Mouse (Mus musculus) kidney, embryonic 14.5 days (tissue): ENCODE data around the gene Pard3. TPM values are rescaled to one million over a fixed set of nuclear protein-coding genes. Genes with fewer than 3 reads are reported as not detected.

Experiments used
- ATAC-seq: fragments of 200-750 bp; cut with Nextera tagmentation; 2 replicates; pipeline ENCODE4 v1.8.0; 2017; ENCODE audit warnings: moderate number of reproducible peaks, mild to moderate bottlenecking, moderate TSS enrichment, moderate library complexity; ENCODE audit not compliant: low FRiP score, low TSS enrichment
- H3K27ac ChIP-seq: fragments of 300-500 bp; sonication (generic); 2 replicates; pipeline ENCODE4 v1.5.1; 2014; ENCODE audit warnings: low read depth, mild to moderate bottlenecking, low read length, moderate library complexity, mixed read lengths
- H3K27me3 ChIP-seq: fragments of 300-500 bp; sonication (generic); 2 replicates; pipeline ENCODE4 v1.6.1; 2014; ENCODE audit warnings: mild to moderate bottlenecking, low read length; ENCODE audit not compliant: control insufficient read depth, insufficient read depth
- H3K36me3 ChIP-seq: fragments of 300-500 bp; sonication (generic); 2 replicates; pipeline ENCODE4 v1.6.1; 2014; ENCODE audit warnings: low read length, mixed read lengths; ENCODE audit not compliant: control insufficient read depth, insufficient read depth
- H3K4me1 ChIP-seq: fragments of 300-500 bp; sonication (generic); 2 replicates; pipeline ENCODE4 v1.6.1; 2014; ENCODE audit warnings: low read length, mixed read lengths; ENCODE audit not compliant: control insufficient read depth, insufficient read depth
- H3K4me2 ChIP-seq: fragments of 300-500 bp; sonication (generic); replicated peaks from 2 replicates; pipeline ENCODE4 v1.6.1; 2014; ENCODE audit warnings: low read depth, mild to moderate bottlenecking, low read length
- H3K4me3 ChIP-seq: fragments of 300-500 bp; sonication (generic); 2 replicates; pipeline ENCODE4 v1.5.1; 2014; ENCODE audit warnings: mild to moderate bottlenecking, low read length
- H3K9ac ChIP-seq: fragments of 300-500 bp; sonication (generic); 2 replicates; pipeline ENCODE4 v1.6.1; 2014; ENCODE audit warnings: low read depth, mild to moderate bottlenecking, low read length, moderate library complexity
- H3K9me3 ChIP-seq: fragments of 300-500 bp; sonication (generic); 2 replicates; pipeline ENCODE4 v1.6.1; 2016; ENCODE audit warnings: low read length; ENCODE audit not compliant: control insufficient read depth
- WGBS: fragments of 180-500 bp; shearing (Covaris S2); extraction: QIAGEN DNeasy Blood & Tissue Kit; methylation state at CpG from one replicate; pipeline ENCODE4 v1.1.7; 2014; 5-methylcytosine and 5-hydroxymethylcytosine counted together
- polyA plus RNA-seq: library from polyadenylated mRNA; unstranded; fragments of >200 nt; fragmentation: Nextera tagmentation; extraction: Ambion mirVana; gene quantifications from 2 replicates; pipeline ENCODE4 v1.2.1, GENCODE M21; 2014

The Pard3 gene
- polyA plus RNA-seq, 1 experiment from 2014 or later = 36.9 TPM

- Histone ChIP-seq H3K4me3 (no peak overlapping the region), H3K27ac (no peak overlapping the region), H3K9me3 (no peaks in the 10 kb centered on the region), H3K27me3 (no peaks in the 10 kb centered on the region), H3K4me2 (no peak overlapping the region), H3K36me3 (no peaks in the 10 kb centered on the region), H3K9ac (no peak overlapping the region), H3K4me1 (no peaks in the 10 kb centered on the region; the same call in 1 of the 2 replicates)
- ATAC-seq = no peak
- WGBS = 80% methylated on average over 6 of the region's 6 CpGs
Measured at GRCm38 (mm10) chr8:127302847-127303445, 239.3 kb downstream of the Pard3 start.

- Histone ChIP-seq H3K27me3 (no peaks in the 10 kb centered on the region), H3K9me3 (no peaks in the 10 kb centered on the region), H3K27ac (no peak overlapping the region), H3K9ac (no peak overlapping the region), H3K4me3 (no peak overlapping the region), H3K36me3 (no peaks in the 10 kb centered on the region), H3K4me2 (no peak overlapping the region), H3K4me1 (no peaks in the 10 kb centered on the region; the same call in 1 of the 2 replicates)
- WGBS = 86% methylated on average over 5 of the region's 5 CpGs
- no peak for ATAC-seq
Measured at GRCm38 (mm10) chr8:127307026-127307425, 243.3 kb downstream of the Pard3 start.

DNA sequence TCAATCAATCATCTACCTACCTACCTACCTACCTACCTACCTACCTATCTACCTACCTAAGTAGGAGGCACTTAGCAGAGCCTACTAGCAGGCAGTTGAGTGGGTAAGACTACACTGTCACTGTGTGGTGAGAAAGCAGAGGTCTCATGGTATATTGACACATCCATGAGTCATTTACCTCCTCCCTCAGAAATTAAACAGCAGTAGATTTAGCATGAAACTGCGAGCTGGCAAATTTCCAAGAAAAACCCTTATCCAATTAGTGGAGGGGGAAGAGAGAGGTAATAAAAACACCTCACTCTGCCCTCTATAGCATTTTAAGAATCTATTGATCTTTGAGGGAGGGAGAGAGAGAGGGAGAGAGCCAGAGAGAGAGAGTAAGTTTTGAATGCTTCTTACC is 245.7 kb downstream of the Pard3 start:
- no peak overlapping the region for H3K4me3 ChIP-seq

GRCm38 (mm10) chr8:127315811-127316210 is 252.1 kb downstream of the Pard3 start:
- WGBS = 0% methylated on average over 1 of the region's 1 CpGs
- no peaks in the 10 kb centered on the region for H3K4me1 ChIP-seq
- no peak overlapping the region for H3K4me2 ChIP-seq
- H3K4me3 ChIP-seq = no peak overlapping the region
- no peak overlapping the region for H3K9ac ChIP-seq
- 0 out of 2 replicates have a peak, but pooled peaks have one; percentile 12 for ATAC-seq
- H3K27ac ChIP-seq = no peak overlapping the region
- H3K9me3 ChIP-seq = no peaks in the 10 kb centered on the region
- H3K27me3 ChIP-seq = no peaks in the 10 kb centered on the region
- H3K36me3 ChIP-seq = no peaks in the 10 kb centered on the region

More for the DNA sequence above, 245.7 kb downstream of the Pard3 start:
- no peaks in the 10 kb centered on the region for H3K4me1 ChIP-seq
- H3K36me3 ChIP-seq = no peaks in the 10 kb centered on the region
- no peak overlapping the region for H3K9ac ChIP-seq
- H3K27ac ChIP-seq = no peak overlapping the region
- 46% methylated on average over 1 of the region's 1 CpGs for WGBS
- ATAC-seq = no peak
- H3K9me3 ChIP-seq = no peaks in the 10 kb centered on the region
- no peaks in the 10 kb centered on the region for H3K27me3 ChIP-seq
- no peak overlapping the region for H3K4me2 ChIP-seq

GRCm38 (mm10) chr8:127317914-127318313 is 254.2 kb downstream of the Pard3 start:
- H3K4me2 ChIP-seq = no peak overlapping the region
- no peaks in the 10 kb centered on the region for H3K36me3 ChIP-seq
- whole genome bisulfite sequencing = 80% methylated on average over 1 of the region's 1 CpGs
- H3K9ac ChIP-seq = no peak overlapping the region
- no peaks in the 10 kb centered on the region for H3K4me1 ChIP-seq
- H3K27me3 ChIP-seq = no peaks in the 10 kb centered on the region
- no peak for ATAC-seq
- H3K9me3 ChIP-seq = no peaks in the 10 kb centered on the region
- H3K4me3 ChIP-seq = no peak overlapping the region
- no peak overlapping the region for H3K27ac ChIP-seq

DNA sequence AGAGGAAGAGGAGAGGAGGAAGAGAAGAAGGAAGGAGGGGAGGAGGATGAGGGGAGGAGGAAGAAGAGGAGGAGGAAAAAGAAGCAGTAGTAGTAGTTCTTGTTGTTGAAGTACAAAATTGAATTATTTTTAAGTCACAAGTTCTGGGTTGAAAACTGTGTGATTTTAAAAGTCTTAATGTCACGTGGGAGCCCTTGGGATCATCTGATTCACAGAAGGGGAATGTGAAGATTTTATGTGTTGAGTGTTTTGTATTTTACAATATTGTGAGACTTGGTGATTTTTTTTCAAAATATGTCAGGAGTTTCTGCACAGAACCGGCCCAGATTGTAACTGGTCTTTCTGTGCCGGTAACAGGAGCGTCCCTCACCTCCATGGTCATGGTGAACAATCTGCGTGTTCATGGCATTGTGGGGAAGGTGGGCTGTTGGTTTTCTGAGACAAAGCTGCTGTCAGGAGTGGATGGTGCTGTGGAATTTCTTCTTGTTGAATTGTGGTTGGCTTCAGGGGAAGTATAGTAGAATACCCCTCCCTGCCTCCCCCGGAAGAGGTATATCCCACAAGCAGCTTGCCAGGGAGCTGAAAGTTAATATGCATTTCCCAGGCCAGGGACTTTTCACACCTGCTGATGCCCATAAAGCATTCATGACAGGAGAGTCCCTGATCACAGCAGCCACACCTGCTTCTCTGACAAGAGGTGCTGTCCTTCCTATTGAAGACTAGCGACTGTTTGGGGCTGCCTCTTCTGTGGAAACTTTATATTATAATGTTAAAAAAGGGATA is 254.9 kb downstream of the Pard3 start:
- H3K4me3 ChIP-seq = no peak overlapping the region
- no peak for ATAC-seq
- no peak overlapping the region for H3K9ac ChIP-seq
- 80% methylated on average over 7 of the region's 7 CpGs for WGBS
- H3K9me3 ChIP-seq = no peaks in the 10 kb centered on the region
- no peak overlapping the region for H3K27ac ChIP-seq
- H3K4me1 ChIP-seq = no peaks in the 10 kb centered on the region
- no peaks in the 10 kb centered on the region for H3K27me3 ChIP-seq
- no peak overlapping the region for H3K4me2 ChIP-seq
- H3K36me3 ChIP-seq = no peaks in the 10 kb centered on the region

DNA sequence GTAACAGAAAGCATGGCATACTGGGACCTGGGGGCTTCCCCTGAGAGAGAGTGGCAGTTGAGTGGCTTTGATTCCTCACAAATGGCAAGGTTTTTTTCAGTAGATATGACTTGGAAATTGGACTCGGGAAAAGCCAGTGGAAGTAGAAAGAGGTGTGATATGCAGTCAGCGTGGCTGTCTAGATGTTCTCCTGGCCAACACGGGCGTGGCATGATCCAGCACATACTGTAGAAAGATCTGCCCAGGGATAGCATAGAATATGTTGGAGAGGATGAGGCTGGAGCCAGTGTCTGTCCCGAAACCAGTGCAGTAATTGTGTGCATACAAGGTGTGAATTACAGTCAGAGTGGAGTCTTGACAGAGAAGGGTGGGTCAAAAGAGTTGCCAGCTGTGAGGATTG is 257.2 kb downstream of the Pard3 start:
- 89% methylated on average over 5 of the region's 5 CpGs for WGBS
- no peak for ATAC-seq
- H3K9ac ChIP-seq = no peak overlapping the region
- H3K4me2 ChIP-seq = no peak overlapping the region
- no peaks in the 10 kb centered on the region for H3K27me3 ChIP-seq
- no peak overlapping the region for H3K4me3 ChIP-seq
- no peaks in the 10 kb centered on the region for H3K9me3 ChIP-seq
- no peaks in the 10 kb centered on the region for H3K36me3 ChIP-seq
- H3K27ac ChIP-seq = no peak overlapping the region
- H3K4me1 ChIP-seq = no peaks in the 10 kb centered on the region

DNA sequence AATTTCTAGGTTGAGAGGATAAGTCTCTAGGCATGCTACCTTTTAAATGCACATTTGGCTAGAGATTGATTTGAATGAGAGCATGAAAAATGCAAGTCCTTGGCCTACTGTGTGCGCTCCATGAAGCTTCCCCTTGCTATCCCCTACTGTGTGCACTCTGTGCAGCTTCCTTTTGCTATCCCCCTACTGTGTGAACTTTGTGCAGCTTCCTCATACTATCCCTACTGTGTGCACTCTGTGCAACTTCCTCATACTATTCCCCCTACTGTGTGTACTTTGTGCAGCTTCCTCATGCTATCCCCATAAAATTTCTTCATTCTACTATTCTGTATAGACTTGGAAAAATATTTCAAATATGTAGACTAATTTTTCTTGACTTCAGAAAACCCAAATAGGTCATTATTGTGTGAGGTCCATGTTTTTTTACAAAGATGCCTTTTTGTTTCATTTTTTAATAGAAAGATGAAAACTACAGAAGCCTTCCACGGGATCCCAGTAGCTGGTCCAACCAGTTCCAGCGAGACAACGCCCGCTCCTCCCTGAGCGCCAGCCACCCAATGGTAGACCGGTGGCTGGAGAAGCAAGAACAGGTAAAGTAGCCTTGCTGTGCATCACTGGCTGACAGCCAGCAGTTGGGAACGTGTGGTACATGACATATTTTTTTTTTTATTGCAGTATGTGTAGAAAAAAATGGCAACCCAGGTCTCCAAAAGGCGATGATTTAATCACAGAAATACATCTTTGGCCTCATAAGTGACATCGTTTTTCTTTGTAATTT is 260.1 kb downstream of the Pard3 start:
- H3K36me3 ChIP-seq = no peaks in the 10 kb centered on the region
- no peak for ATAC-seq
- H3K4me2 ChIP-seq = no peak overlapping the region
- H3K4me1 ChIP-seq = no peaks in the 10 kb centered on the region
- H3K27me3 ChIP-seq = no peaks in the 10 kb centered on the region
- no peak overlapping the region for H3K9ac ChIP-seq
- H3K27ac ChIP-seq = no peak overlapping the region
- H3K4me3 ChIP-seq = no peak overlapping the region
- WGBS = 91% methylated on average over 10 of the region's 10 CpGs
- no peaks in the 10 kb centered on the region for H3K9me3 ChIP-seq
